Mouse (Mus musculus) megakaryocyte progenitor cell, adult 5-6 weeks (primary cell): ENCODE measurements at regions not wholly inside any gene's neighbourhood (a gene's known extent, or its start where the extent isn't known, plus 50 kb on each side); places are given as distances from the start of the nearest gene placed in this dataset.

Experiments used
- ATAC-seq: replicated peaks from 2 replicates; pipeline ENCODE4 v1.8.0; 2016; ENCODE audit warnings: mild to moderate bottlenecking, moderate TSS enrichment, inconsistent platforms; ENCODE audit not compliant: poor library complexity

GRCm38 (mm10) chr10:105125736-105126135 lies 448.5 kb downstream of the Tmtc2 start:
- ATAC-seq, result peak; percentile 48

- no peak for ATAC-seq
Observed at GRCm38 (mm10) chr10:105120229-105120628, 454.0 kb downstream of the Tmtc2 start.

GRCm38 (mm10) chr10:105116138-105116537 lies 458.1 kb downstream of the Tmtc2 start:
- ATAC-seq, result peak; percentile 70

- peak; percentile 73 for ATAC-seq
Observed at GRCm38 (mm10) chr10:105114927-105115326, 459.3 kb downstream of the Tmtc2 start.

- ATAC-seq, result no peak
Observed at GRCm38 (mm10) chr10:105110247-105110646, 464.0 kb downstream of the Tmtc2 start.

- ATAC-seq, result no peak
Observed at GRCm38 (mm10) chr10:105097045-105097331, 477.3 kb downstream of the Tmtc2 start.

GRCm38 (mm10) chr10:105096323-105097044 lies 477.8 kb downstream of the Tmtc2 start:
- no peak for ATAC-seq

GRCm38 (mm10) chr10:105095800-105096199 lies 478.5 kb downstream of the Tmtc2 start:
- no peak for ATAC-seq

GRCm38 (mm10) chr10:105076892-105077291 lies 497.4 kb downstream of the Tmtc2 start:
- ATAC-seq, result no peak

- no peak for ATAC-seq
Observed at GRCm38 (mm10) chr10:105034711-105035386, 539.4 kb downstream of the Tmtc2 start.

GRCm38 (mm10) chr10:105020471-105021120 lies 553.7 kb downstream of the Tmtc2 start:
- ATAC-seq, result no peak

GRCm38 (mm10) chr10:105019774-105020470 lies 554.3 kb downstream of the Tmtc2 start:
- no peak for ATAC-seq
